Mouse (Mus musculus): Measurements from ENCODE around the gene Arid3b.

DNA sequence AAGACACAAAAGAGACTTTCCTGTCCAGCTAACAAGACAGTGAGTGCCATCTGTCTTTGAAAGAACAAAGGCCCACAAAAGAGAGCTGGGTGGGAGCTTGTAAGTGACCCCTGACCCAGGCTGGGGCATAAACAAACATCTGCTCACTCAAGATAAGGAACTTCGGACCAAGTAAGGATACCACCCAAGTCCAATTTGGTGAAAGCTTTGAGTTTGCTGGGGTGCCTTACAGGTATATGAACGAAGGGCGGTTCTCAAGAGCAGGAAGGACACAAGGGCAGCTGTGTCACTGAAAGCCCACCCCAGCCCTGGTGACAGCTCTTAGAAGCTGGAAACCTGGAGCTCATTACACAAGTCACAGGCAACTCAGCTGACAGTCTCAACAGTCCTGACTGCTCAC lies 62.8 kb downstream of the Arid3b start:
- TF ChIP-seq POLR2A (IDR thresholded peaks at IDR 0.05; ENCODE audit: borderline replicate concordance, extremely low read depth, low read depth, low read length) (no peak), CTCF (IDR thresholded peaks at IDR 0.05; ENCODE audit: insufficient read depth, low read length) (no peak)
